Mouse (Mus musculus): ENCODE results near the gene F2rl3. TPM values are rescaled to one million over a fixed set of nuclear protein-coding genes. Genes with fewer than 3 reads are reported as not detected.

The F2rl3 gene
- total and polyA plus RNA-seq, 2 experiments from 2014 or later, result 0.29 to 0.68 TPM

DNA sequence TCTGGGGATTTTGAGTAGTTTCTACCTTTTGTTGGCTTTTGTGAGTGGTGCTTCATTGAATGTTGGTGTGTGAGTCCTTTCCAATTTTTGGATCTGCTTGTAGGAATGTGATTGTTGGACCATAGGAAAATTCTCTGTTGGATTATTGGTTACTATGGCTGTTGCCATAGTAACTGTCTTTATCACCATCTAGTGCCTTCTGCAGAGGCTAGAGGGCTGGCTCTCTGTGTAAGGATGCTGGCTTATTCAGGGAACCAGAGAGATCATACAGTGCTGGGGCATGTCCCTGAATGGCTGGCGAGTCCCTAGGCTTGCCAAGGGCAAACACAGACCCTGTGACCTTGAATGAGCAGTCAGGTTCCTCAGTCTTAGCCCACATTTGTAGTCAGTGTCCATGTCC is 33.0 kb upstream of the F2rl3 start:
- TF ChIP-seq CTCF (IDR thresholded peaks at IDR 0.05; ENCODE audit: low read depth), result no peak
- ATAC-seq (peak; percentile 53), DNase-seq (ENCODE audit: low spot score) (peak; percentile 35)
- Histone ChIP-seq H3K4me1 (ENCODE audit: insufficient read depth, low read length) (peaks cover 8% of the 10 kb centered on the region), H3K9me3 (ENCODE audit: low read length) (no peaks in the 10 kb centered on the region), H3K4me2 (ENCODE audit: low read depth, low read length) (no peak overlapping the region), H3K4me3 (ENCODE audit: low read length) (no peak overlapping the region), H3K27ac (no peak overlapping the region), H3K27me3 (ENCODE audit: insufficient read depth, low read length) (no peaks in the 10 kb centered on the region), H3K9ac (replicated peaks; ENCODE audit: low read length) (no peak overlapping the region), H3K36me3 (ENCODE audit: insufficient read depth, low read length) (peaks cover 75% of the 10 kb centered on the region)
- WGBS, result 60% methylated on average over 1 of the region's 1 CpGs

DNA sequence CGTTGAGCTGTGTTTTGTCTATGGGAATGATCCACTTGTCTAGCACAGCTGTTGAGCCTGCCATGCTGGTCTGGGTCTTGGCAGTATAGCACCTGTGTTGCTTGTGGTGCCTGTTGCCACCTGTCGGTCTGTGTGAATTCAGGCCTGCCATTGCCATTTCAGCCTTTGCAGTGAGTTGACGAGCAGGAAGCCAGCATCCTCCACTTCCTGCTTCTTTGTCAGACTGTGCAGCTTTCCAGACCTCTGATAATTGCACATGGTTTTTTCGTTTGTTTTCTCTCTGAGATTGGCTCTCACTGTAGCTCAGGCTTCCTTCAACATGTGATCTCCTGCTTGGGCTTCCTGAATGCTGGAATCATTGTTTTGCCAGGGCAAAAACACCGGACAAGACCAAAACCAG is 26.7 kb upstream of the F2rl3 start:
- no peak for DNase-seq (ENCODE audit: low spot score)
- Histone ChIP-seq H3K9ac (replicated peaks; ENCODE audit: low read length) (no peak overlapping the region), H3K27ac (no peak overlapping the region), H3K4me2 (ENCODE audit: low read depth, low read length) (no peak overlapping the region), H3K36me3 (ENCODE audit: insufficient read depth, low read length) (peaks cover 79% of the 10 kb centered on the region), H3K9me3 (ENCODE audit: low read length) (no peaks in the 10 kb centered on the region), H3K4me1 (ENCODE audit: insufficient read depth, low read length) (no peaks in the 10 kb centered on the region), H3K27me3 (ENCODE audit: insufficient read depth, low read length) (no peaks in the 10 kb centered on the region), H3K4me3 (ENCODE audit: low read length) (no peak overlapping the region)
- no peak for ATAC-seq
- WGBS, result 85% methylated on average over 5 of the region's 5 CpGs
- no peak for TF ChIP-seq CTCF (IDR thresholded peaks at IDR 0.05; ENCODE audit: low read depth)

DNA sequence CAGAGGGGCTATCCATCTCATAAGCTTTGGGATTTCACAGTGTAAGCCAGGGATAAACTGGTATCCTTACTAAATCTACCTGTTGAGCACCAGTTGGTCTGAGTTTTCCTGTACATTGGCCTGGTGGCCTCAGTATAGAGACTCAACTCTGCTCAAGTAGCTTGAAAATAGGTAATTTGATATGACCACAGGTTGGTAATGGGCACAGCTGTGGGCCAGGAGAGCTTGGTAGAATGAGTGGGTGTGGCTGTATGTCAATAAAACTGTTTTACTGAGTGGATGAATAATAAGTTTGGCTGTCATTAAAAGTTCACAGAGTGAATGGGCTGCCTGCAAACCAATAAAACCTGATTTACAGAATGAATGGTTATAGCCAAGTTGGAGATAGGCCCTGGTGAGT is 24.8 kb upstream of the F2rl3 start:
- ATAC-seq, result no peak
- H3K27me3 ChIP-seq (ENCODE audit: insufficient read depth, low read length), result no peaks in the 10 kb centered on the region
- no peak for DNase-seq (ENCODE audit: low spot score)

DNA sequence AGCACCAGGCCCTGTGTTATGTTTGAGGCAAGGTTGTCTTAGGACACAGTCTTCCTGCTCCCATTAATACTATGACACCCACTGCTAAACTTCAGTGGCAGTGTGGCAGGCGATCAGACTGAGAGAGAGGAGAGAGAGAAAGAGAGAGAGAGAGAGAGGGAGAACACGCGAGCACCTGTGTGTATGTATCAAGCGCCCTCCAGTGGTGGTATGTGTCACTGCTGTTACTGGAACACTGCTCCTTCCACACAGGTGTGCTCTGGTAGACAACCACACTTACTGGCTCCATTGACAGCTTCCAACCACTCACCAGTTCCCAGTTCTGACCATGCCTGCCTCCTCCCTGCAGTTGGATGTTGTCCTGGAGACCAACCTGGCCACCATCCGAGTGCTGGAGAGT is 15.6 kb upstream of the F2rl3 start:
- TF ChIP-seq CTCF (IDR thresholded peaks at IDR 0.05; ENCODE audit: low read depth), result peak; percentile 93
- Histone ChIP-seq H3K4me1 (ENCODE audit: insufficient read depth, low read length) (no peaks in the 10 kb centered on the region), H3K36me3 (ENCODE audit: insufficient read depth, low read length) (peaks cover 87% of the 10 kb centered on the region), H3K9me3 (ENCODE audit: low read length) (no peaks in the 10 kb centered on the region), H3K4me3 (ENCODE audit: low read length) (no peak overlapping the region), H3K9ac (replicated peaks; ENCODE audit: low read length) (no peak overlapping the region), H3K4me2 (ENCODE audit: low read depth, low read length) (no peak overlapping the region), H3K27me3 (ENCODE audit: insufficient read depth, low read length) (no peaks in the 10 kb centered on the region), H3K27ac (no peak overlapping the region)
- ATAC-seq (peak; percentile 68), DNase-seq (ENCODE audit: low spot score) (peak; percentile 69)
- WGBS, result 40% methylated on average over 5 of the region's 5 CpGs

More for the DNA sequence above, 24.8 kb upstream of the F2rl3 start:
- H3K4me3 ChIP-seq (ENCODE audit: low read length), result no peak overlapping the region
- H3K9ac ChIP-seq (replicated peaks; ENCODE audit: low read length), result no peak overlapping the region
- peaks cover 68% of the 10 kb centered on the region for H3K36me3 ChIP-seq (ENCODE audit: insufficient read depth, low read length)
- H3K9me3 ChIP-seq (ENCODE audit: low read length), result no peaks in the 10 kb centered on the region
- no peak overlapping the region for H3K4me2 ChIP-seq (ENCODE audit: low read depth, low read length)
- no peaks in the 10 kb centered on the region for H3K4me1 ChIP-seq (ENCODE audit: insufficient read depth, low read length)
- no peak overlapping the region for H3K27ac ChIP-seq
- no peak for TF ChIP-seq CTCF (IDR thresholded peaks at IDR 0.05; ENCODE audit: low read depth)

DNA sequence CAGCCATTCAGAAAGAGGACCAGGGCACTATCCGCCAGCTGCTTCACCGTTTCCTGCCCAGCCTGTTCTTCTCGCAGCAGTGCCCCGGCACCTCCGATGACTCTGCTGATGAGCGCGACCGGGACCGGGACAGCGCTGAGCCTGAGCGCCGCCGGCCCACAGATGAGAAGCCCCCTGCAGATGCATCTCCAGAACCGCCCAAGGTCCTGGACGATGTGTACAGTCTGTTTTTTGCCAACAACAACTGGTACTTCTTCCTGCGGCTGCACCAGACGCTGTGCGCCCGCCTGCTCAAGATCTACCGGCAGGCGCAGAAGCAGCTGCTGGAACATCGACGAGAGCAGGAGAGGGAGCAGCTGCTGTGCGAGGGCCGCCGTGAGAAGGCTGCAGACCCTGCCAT is 11.8 kb upstream of the F2rl3 start:
- DNase-seq (ENCODE audit: low spot score) (no peak), ATAC-seq (no peak)
- 91% methylated on average over 26 of the region's 26 CpGs for WGBS

DNA sequence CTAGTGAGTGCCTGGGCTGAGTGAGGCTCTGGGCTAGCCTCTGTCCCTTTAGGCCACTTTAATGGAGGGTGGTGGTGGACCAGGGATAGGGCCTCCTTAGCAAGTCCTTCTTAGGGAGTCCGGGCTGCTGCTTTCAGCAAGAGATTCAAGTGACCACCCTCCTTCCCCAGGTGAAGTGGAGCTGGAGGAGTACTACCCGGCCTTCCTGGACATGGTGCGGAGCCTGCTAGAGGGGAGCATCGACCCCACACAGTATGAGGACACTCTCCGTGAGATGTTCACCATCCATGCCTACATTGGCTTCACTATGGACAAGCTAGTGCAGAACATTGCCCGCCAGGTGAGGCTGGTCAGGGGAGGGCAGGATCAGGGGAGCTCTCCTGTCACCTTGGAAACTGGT is 11.4 kb upstream of the F2rl3 start:
- DNase-seq (ENCODE audit: low spot score) (no peak), ATAC-seq (no peak)
- Histone ChIP-seq H3K27ac (no peak overlapping the region), H3K9ac (replicated peaks; ENCODE audit: low read length) (no peak overlapping the region), H3K9me3 (ENCODE audit: low read length) (no peaks in the 10 kb centered on the region), H3K27me3 (ENCODE audit: insufficient read depth, low read length) (no peaks in the 10 kb centered on the region), H3K4me3 (ENCODE audit: low read length) (no peak overlapping the region), H3K4me1 (ENCODE audit: insufficient read depth, low read length) (no peaks in the 10 kb centered on the region), H3K4me2 (ENCODE audit: low read depth, low read length) (no peak overlapping the region), H3K36me3 (ENCODE audit: insufficient read depth, low read length) (peaks cover 83% of the 10 kb centered on the region)
- 93% methylated on average over 6 of the region's 6 CpGs for WGBS
- no peak for TF ChIP-seq CTCF (IDR thresholded peaks at IDR 0.05; ENCODE audit: low read depth)

More for the DNA sequence above, 11.8 kb upstream of the F2rl3 start:
- no peak overlapping the region for H3K9ac ChIP-seq (replicated peaks; ENCODE audit: low read length)
- H3K4me3 ChIP-seq (ENCODE audit: low read length), result no peak overlapping the region
- H3K4me2 ChIP-seq (ENCODE audit: low read depth, low read length), result no peak overlapping the region
- no peaks in the 10 kb centered on the region for H3K4me1 ChIP-seq (ENCODE audit: insufficient read depth, low read length)
- no peak overlapping the region for H3K27ac ChIP-seq
- no peak for TF ChIP-seq CTCF (IDR thresholded peaks at IDR 0.05; ENCODE audit: low read depth)
- H3K9me3 ChIP-seq (ENCODE audit: low read length), result no peaks in the 10 kb centered on the region
- H3K27me3 ChIP-seq (ENCODE audit: insufficient read depth, low read length), result no peaks in the 10 kb centered on the region
- peaks cover 86% of the 10 kb centered on the region for H3K36me3 ChIP-seq (ENCODE audit: insufficient read depth, low read length)

DNA sequence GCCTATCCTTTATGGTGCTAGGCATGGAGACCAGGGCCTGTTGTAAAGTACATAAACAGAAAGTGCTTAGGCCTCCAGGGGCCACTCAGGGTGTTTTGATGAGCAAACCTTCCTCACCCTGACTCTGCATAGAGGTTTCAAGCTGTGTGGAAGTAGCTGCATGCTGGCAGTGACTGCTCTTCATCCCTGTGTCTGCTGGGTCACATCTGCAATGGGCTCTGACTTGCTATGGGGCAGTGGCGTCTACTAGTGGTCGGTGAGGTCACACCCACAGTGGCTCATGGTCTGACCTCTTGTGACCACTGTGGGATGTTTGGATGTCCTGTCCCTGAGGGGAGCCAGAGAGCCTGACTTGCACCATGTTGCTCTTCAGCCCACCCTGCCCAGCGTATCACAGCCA is 10.6 kb upstream of the F2rl3 start:
- Histone ChIP-seq H3K27me3 (ENCODE audit: insufficient read depth, low read length) (no peaks in the 10 kb centered on the region), H3K9me3 (ENCODE audit: low read length) (no peaks in the 10 kb centered on the region), H3K27ac (no peak overlapping the region), H3K4me1 (ENCODE audit: insufficient read depth, low read length) (no peaks in the 10 kb centered on the region), H3K4me3 (ENCODE audit: low read length) (no peak overlapping the region), H3K9ac (replicated peaks; ENCODE audit: low read length) (no peak overlapping the region), H3K4me2 (ENCODE audit: low read depth, low read length) (no peak overlapping the region), H3K36me3 (ENCODE audit: insufficient read depth, low read length) (peaks cover 76% of the 10 kb centered on the region)
- DNase-seq (ENCODE audit: low spot score), result no peak
- WGBS, result 89% methylated on average over 3 of the region's 3 CpGs
- peak; percentile 33 for TF ChIP-seq CTCF (IDR thresholded peaks at IDR 0.05; ENCODE audit: low read depth)
- no peak for ATAC-seq

Measured in hindbrain, postnatal 0 days (tissue).